ENCODE assay signal across 8 mouse cellular contexts in the genomic region with DNA sequence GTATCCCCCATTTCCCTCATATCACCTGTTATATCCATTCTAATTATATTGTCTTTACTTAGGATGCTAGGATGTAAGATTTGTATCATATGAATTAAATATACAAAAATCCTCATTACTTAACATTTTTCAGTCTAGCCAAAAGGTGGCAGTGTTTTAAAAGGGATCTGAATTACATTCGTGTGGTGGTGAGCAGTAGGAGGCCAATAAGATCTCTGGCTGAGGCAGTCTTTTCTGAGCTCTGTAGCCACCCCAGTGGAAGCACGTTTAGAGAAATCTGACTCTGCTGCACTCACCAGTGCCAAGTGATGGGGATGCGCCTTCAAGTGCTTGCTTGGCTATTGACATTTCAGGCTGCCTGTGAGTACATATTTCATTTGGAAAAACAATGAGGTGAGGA.
DNase-seq lines count a peak whose midpoint lies in the region; ATAC-seq and TF ChIP-seq lines count a peak whose summit lies in the region.

No protein-coding gene starts in this region.

- TF ChIP-seq RAD21 in CH12.LX (IDR thresholded peaks at IDR 0.05; ENCODE audit: low read depth, low read length): peak; percentile 84

- WGBS in hindbrain, embryonic 11.5 days: 10% methylated on average over 3 of the region's 3 CpGs
- 12% methylated on average over 3 of the region's 3 CpGs for WGBS in hindbrain, embryonic 10.5 days
- 15% methylated on average over 3 of the region's 3 CpGs for WGBS in midbrain, embryonic 12.5 days
- WGBS in heart, embryonic 10.5 days: 10% methylated on average over 3 of the region's 3 CpGs

- no peaks in the 10 kb centered on the region for H3K36me3 ChIP-seq in hindbrain, embryonic 11.5 days (ENCODE audit: control insufficient read depth, insufficient read depth, low read length)
- H3K36me3 ChIP-seq in hindbrain, embryonic 10.5 days: no peaks in the 10 kb centered on the region
- H3K36me3 ChIP-seq in CH12.LX (replicated peaks in 1 of 2; ENCODE audit: control insufficient read depth in 1 of 2, insufficient read depth in 1 of 2, low read length in 1 of 2): no peaks in the 10 kb centered on the region
- no peaks in the 10 kb centered on the region for H3K36me3 ChIP-seq in midbrain, embryonic 12.5 days
- H3K36me3 ChIP-seq in heart, embryonic 10.5 days: no peaks in the 10 kb centered on the region

- no peak overlapping the region for H3K9ac ChIP-seq in hindbrain, embryonic 11.5 days (ENCODE audit: low read depth, low read length)
- no peak overlapping the region for H3K9ac ChIP-seq in CH12.LX (ENCODE audit: insufficient read depth, low read depth)
- no peak overlapping the region for H3K9ac ChIP-seq in midbrain, embryonic 12.5 days (replicated peaks)

- H3K27me3 ChIP-seq in hindbrain, embryonic 11.5 days (ENCODE audit: control insufficient read depth, insufficient read depth, low read length): no peaks in the 10 kb centered on the region
- no peaks in the 10 kb centered on the region for H3K27me3 ChIP-seq in hindbrain, embryonic 10.5 days (ENCODE audit: insufficient read depth, poor library complexity, severe bottlenecking)
- H3K27me3 ChIP-seq in CH12.LX (replicated peaks): no peaks in the 10 kb centered on the region
- H3K27me3 ChIP-seq in midbrain, embryonic 12.5 days: no peaks in the 10 kb centered on the region
- no peaks in the 10 kb centered on the region for H3K27me3 ChIP-seq in heart, embryonic 10.5 days (ENCODE audit: insufficient read depth, poor library complexity, severe bottlenecking)

- peak; percentile 12 to 72; a peak in 2 of 4 replicates for TF ChIP-seq CTCF in CH12.LX (conservative IDR thresholded peaks at IDR 0.05 in 1 of 2, IDR thresholded peaks at IDR 0.05 in 1 of 2; ENCODE audit: low read depth in 2 of 2, low read length in 2 of 2)

- H3K4me3 ChIP-seq in hindbrain, embryonic 11.5 days (ENCODE audit: low read depth, low read length): no peak overlapping the region
- no peak overlapping the region for H3K4me3 ChIP-seq in hindbrain, embryonic 10.5 days
- no peak overlapping the region for H3K4me3 ChIP-seq in CH12.LX (replicated peaks in 1 of 3; ENCODE audit: low read depth in 2 of 3, low read length in 2 of 3, poor library complexity in 1 of 3)
- no peak overlapping the region for H3K4me3 ChIP-seq in midbrain, embryonic 12.5 days
- no peak overlapping the region for H3K4me3 ChIP-seq in heart, embryonic 10.5 days

- no peak overlapping the region for H3K4me2 ChIP-seq in hindbrain, embryonic 11.5 days (replicated peaks; ENCODE audit: low read depth, low read length)
- no peak overlapping the region for H3K4me2 ChIP-seq in CH12.LX (ENCODE audit: insufficient read depth, low read depth, poor library complexity, severe bottlenecking)
- H3K4me2 ChIP-seq in midbrain, embryonic 12.5 days (replicated peaks): no peak overlapping the region

- H3K9me3 ChIP-seq in hindbrain, embryonic 11.5 days (ENCODE audit: control insufficient read depth, low read length): no peaks in the 10 kb centered on the region
- H3K9me3 ChIP-seq in hindbrain, embryonic 10.5 days: no peaks in the 10 kb centered on the region
- H3K9me3 ChIP-seq in CH12.LX (replicated peaks; ENCODE audit: low read length): no peaks in the 10 kb centered on the region
- H3K9me3 ChIP-seq in midbrain, embryonic 12.5 days: no peaks in the 10 kb centered on the region
- H3K9me3 ChIP-seq in heart, embryonic 10.5 days: no peaks in the 10 kb centered on the region

- dilution Hi-C loops in CH12.LX (cut with MboI; ENCODE audit: extremely low pct_ligation_motif_present, extremely low pct_unique_long_range_greater_than_20kb, low sequenced_read_pairs): no loop called here

- TF ChIP-seq POLR2A in CH12.LX (IDR thresholded peaks at IDR 0.05; ENCODE audit: low read depth, low read length): no peak

- no peaks in the 10 kb centered on the region for H3K4me1 ChIP-seq in hindbrain, embryonic 11.5 days (replicated peaks; ENCODE audit: control insufficient read depth, insufficient read depth, low read length)
- no peaks in the 10 kb centered on the region for H3K4me1 ChIP-seq in hindbrain, embryonic 10.5 days (replicated peaks)
- peaks cover 0 to 5% of the 10 kb centered on the region in 2 experiments; a peak in 2 of 4 replicates for H3K4me1 ChIP-seq in CH12.LX (ENCODE audit: control insufficient read depth in 1 of 2, insufficient read depth in 2 of 2)
- no peaks in the 10 kb centered on the region for H3K4me1 ChIP-seq in midbrain, embryonic 12.5 days
- peaks cover 9% of the 10 kb centered on the region; the same call in 1 of the 2 replicates for H3K4me1 ChIP-seq in heart, embryonic 10.5 days

- peak; percentile 63; the same call in 1 of the 2 replicates for ATAC-seq in hindbrain, embryonic 11.5 days (ENCODE audit: low FRiP score)
- ATAC-seq in midbrain, embryonic 12.5 days (ENCODE audit: low FRiP score, low read depth): peak; percentile 52; the same call in 1 of the 2 replicates

- no peak for TF ChIP-seq EP300 in CH12.LX (IDR thresholded peaks at IDR 0.05; ENCODE audit: low read length)

- H3K27ac ChIP-seq in hindbrain, embryonic 11.5 days (ENCODE audit: low read depth, low read length): no peak overlapping the region
- H3K27ac ChIP-seq in hindbrain, embryonic 10.5 days: no peak overlapping the region
- no peak overlapping the region for H3K27ac ChIP-seq in CH12.LX (ENCODE audit: insufficient read depth, low read depth)
- H3K27ac ChIP-seq in midbrain, embryonic 12.5 days (replicated peaks): no peak overlapping the region
- no peak overlapping the region for H3K27ac ChIP-seq in heart, embryonic 10.5 days

- DNase-seq in hindbrain, embryonic 11.5 days (ENCODE audit: low spot score): peak; percentile 25
- no peak for DNase-seq in hindbrain, embryonic 10.5 days (ENCODE audit: low spot score)
- peak; percentile 53 for DNase-seq in CH12.LX (ENCODE audit: extremely low read depth)
- DNase-seq in embryo, embryonic 11 days: peak; percentile 61
- DNase-seq in yolk sac, embryonic 10.5 days (ENCODE audit: low spot score): no peak
- no peak for DNase-seq in gastrocnemius, adult 8-10 months (ENCODE audit: low spot score in 2 of 2)
- DNase-seq in heart, embryonic 10.5 days (ENCODE audit: low spot score): no peak

- H3K79me2 ChIP-seq in CH12.LX (replicated peaks; ENCODE audit: control insufficient read depth, extremely low read depth, insufficient read depth, poor library complexity, severe bottlenecking): no peaks in the 10 kb centered on the region

- in situ Hi-C loops in CH12.LX (cut with MboI; ENCODE audit: low pct_ligation_motif_present, low pct_unique_long_range_greater_than_20kb, low sequenced_read_pairs): loop anchor here (10.0 kb wide), 1 partner anchor 173 kb away; no protein-coding TSS in a partner anchor

TF ChIP-seq in CH12.LX, 34 proteins besides CTCF, POLR2A, EP300 and RAD21:
- TF ChIP-seq MAZ (IDR thresholded peaks at IDR 0.05; ENCODE audit: low read depth, low read length): no peak
- no peak for TF ChIP-seq ELF1 (IDR thresholded peaks at IDR 0.05; ENCODE audit: low read depth, low read length)
- TF ChIP-seq SMC3 (IDR thresholded peaks at IDR 0.05; ENCODE audit: low read depth, low read length): peak; percentile 57

Comparison
In these comparisons a context has a peak if more than half of its experiments do, and no peak if none do; other contexts are left out.
1. DNase-seq: peak in hindbrain, embryonic 11.5 days (single experiment), CH12.LX (single experiment) and embryo, embryonic 11 days (single experiment); none in hindbrain, embryonic 10.5 days (single experiment), yolk sac, embryonic 10.5 days (single experiment), gastrocnemius, adult 8-10 months (0 of 2) and heart, embryonic 10.5 days (single experiment).